Mouse (Mus musculus) lung, postnatal 0 days (tissue): ENCODE results near the gene Ttpal. TPM values are rescaled to one million over a fixed set of nuclear protein-coding genes. Genes with fewer than 3 reads are reported as not detected.
A peak's percentile ranks its signal among the peaks of the same experiment; 100 is the strongest.
"Not testable (repeated sequence)": the region's sequence is repeated elsewhere in the genome, so short reads cannot be mapped to it uniquely, and the experiment has no call there.

Experiments used
- ATAC-seq: fragments of 200-750 bp; cut with Nextera tagmentation; 2 replicates; pipeline ENCODE4 v1.8.0; 2017; ENCODE audit warnings: moderate library complexity
- DNase-seq: peaks from one replicate; pipeline ENCODE4 v3.0.0-alpha.2; 2016; ENCODE audit warnings: low spot score
- H3K27ac ChIP-seq: fragments of 300-500 bp; sonication (generic); 2 replicates; pipeline ENCODE4 v1.5.1; 2014; ENCODE audit warnings: antibody characterized with exemption, mild to moderate bottlenecking, low read length, mixed read lengths
- H3K27me3 ChIP-seq: fragments of 300-500 bp; sonication (generic); replicated peaks from 2 replicates; pipeline ENCODE4 v1.6.1; 2014; ENCODE audit warnings: low read length, mixed read lengths; ENCODE audit not compliant: insufficient read depth
- H3K36me3 ChIP-seq: fragments of 300-500 bp; sonication (generic); 2 replicates; pipeline ENCODE4 v1.6.1; 2014; ENCODE audit warnings: low read length, mixed read lengths; ENCODE audit not compliant: insufficient read depth
- H3K4me1 ChIP-seq: fragments of 300-500 bp; sonication (generic); 2 replicates; pipeline ENCODE4 v1.6.1; 2014; ENCODE audit warnings: antibody characterized with exemption, low read depth, low read length, mixed read lengths; ENCODE audit not compliant: insufficient read depth
- H3K4me2 ChIP-seq: fragments of 300-500 bp; sonication (generic); replicated peaks from 2 replicates; pipeline ENCODE4 v1.6.1; 2014; ENCODE audit warnings: low read depth, mild to moderate bottlenecking, low read length, moderate library complexity, mixed read lengths
- H3K4me3 ChIP-seq: fragments of 300-500 bp; sonication (generic); 2 replicates; pipeline ENCODE4 v1.5.1; 2014; ENCODE audit warnings: low read depth, low read length
- H3K9ac ChIP-seq: fragments of 300-500 bp; sonication (generic); replicated peaks from 2 replicates; pipeline ENCODE4 v1.6.1; 2014; ENCODE audit warnings: low read depth, mild to moderate bottlenecking
- H3K9me3 ChIP-seq: fragments of 300-500 bp; sonication (generic); 2 replicates; pipeline ENCODE4 v1.6.1; 2016; ENCODE audit warnings: low read length, mixed read lengths
- CTCF ChIP-seq: IDR thresholded peaks from 2 replicates; pipeline ENCODE4 v1.5.1; 2016; ENCODE audit warnings: antibody characterized with exemption, mild to moderate bottlenecking
- EP300 ChIP-seq: IDR thresholded peaks from 2 replicates; pipeline ENCODE4 v1.6.1; 2016; ENCODE audit warnings: antibody characterized with exemption, mild to moderate bottlenecking, control low read depth
- WGBS: fragments of 180-500 bp; shearing (Covaris S2); extraction: QIAGEN DNeasy Blood & Tissue Kit; methylation state at CpG from one replicate; pipeline ENCODE4 v1.1.7; 2014; 5-methylcytosine and 5-hydroxymethylcytosine counted together
- polyA plus RNA-seq: library from polyadenylated mRNA; unstranded; fragments of >200 nt; fragmentation: Nextera tagmentation; extraction: Ambion mirVana; gene quantifications from 2 replicates; pipeline ENCODE4 v1.2.1, GENCODE M21; 2015

Gene Ttpal
- polyA plus RNA-seq, 1 experiment from 2014 or later, result 20.0 TPM

DNA sequence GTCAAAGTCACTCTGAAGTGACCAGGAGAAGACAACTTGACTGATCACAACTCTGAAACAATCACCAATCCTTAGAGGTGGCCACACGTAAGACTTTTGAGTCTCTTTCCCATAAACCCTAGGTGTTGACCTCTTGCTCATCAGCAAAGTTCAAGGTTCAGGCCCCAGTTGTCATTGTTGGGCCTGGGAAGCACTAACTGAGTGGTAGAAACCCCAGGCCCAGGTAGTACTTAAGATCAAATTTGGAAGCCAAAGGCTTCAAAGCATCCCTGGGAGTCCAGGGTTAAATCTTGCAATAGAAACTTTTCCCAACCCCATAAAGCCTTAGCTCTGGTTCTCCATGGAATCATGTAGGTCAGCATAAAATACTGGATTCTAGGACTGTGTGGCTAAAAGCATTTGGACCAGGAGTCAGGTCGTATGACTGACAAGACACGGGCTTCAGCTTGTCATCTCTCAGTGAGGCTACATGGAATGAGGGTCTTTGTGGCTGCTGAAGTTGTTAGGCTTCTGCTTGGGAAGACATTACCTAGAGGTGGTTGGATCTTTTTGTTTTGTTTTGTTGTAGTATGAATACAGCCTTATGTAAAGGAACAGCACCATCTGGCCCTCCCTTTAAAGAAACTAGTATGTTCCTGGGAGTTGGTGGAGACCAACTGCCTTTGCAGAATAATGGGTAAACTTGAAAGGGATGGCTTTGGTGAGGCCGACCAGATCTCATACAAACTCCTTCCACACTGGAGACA is 14.0 kb downstream of the Ttpal start:
- 81% methylated on average over 4 of the region's 4 CpGs for WGBS
- Histone ChIP-seq H3K9me3 (no peaks in the 10 kb centered on the region), H3K36me3 (peaks cover 36% of the 10 kb centered on the region)

DNA sequence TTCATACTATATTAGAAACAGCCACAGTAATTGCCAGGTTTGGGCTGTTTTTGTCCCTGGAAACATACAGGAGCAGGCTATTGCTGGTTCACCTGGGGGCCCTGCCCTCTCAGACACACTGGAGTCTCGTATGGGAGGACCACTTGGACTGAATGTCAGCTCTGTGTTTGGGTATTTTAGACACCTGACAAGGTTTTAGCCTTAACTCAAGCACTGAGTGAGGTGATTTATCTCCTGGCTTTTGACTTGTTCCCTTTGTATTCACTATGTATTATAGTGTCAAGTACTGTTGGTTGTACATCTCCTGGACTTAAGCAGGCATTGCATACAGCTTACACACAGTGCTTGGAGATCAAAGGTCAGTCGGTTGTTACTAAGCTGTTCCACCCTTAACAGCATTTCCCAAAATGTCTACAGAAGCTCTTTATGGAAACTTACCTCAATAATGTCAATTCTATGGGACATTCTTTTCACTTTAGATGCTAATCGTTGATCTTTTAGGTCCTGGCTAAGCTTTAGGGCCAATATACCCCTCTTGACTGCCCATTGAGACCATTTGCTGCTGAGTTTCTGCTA is 14.6 kb downstream of the Ttpal start:
- 68% methylated on average over 3 of the region's 3 CpGs for WGBS

More for the DNA sequence above, 14.0 kb downstream of the Ttpal start:
- Histone ChIP-seq H3K4me3 (no peak overlapping the region), H3K4me1 (no peaks in the 10 kb centered on the region), H3K4me2 (no peak overlapping the region), H3K9ac (no peak overlapping the region), H3K27me3 (no peaks in the 10 kb centered on the region), H3K27ac (no peak overlapping the region)
- ATAC-seq (no peak), DNase-seq (no peak)
- no peak for TF ChIP-seq CTCF
- TF ChIP-seq EP300, result no peak

DNA sequence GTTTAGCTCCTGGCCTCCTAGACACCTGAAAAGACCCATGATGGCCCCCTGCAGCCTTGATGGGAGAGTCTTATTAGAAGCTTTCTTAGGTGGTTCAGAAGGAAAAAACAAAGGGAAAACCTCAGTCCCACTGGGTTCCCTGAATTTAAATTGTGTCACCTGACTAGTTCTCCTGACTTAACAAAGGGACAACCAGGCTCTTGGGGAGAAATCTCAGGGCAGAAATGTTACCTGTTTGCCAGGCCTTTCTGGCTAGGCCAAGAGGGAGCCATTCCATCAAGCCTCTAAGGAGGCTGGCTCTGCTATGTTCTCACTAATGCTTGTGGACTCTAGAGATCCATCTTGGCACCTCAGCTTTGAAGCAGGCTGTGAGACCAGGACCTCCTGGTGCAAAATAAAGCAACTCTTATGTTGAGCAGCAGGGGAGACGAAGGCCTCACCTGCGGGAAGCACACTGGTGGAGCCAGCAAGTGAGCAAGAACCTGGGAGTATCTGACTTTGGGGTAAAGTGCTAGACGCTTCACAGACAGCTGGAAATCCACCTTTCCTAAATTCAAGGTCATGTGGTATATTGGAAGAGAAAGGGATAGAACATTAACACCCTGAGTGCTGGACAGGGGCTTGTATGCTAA is 15.2 kb downstream of the Ttpal start:
- Histone ChIP-seq H3K4me3 (no peak overlapping the region), H3K4me2 (no peak overlapping the region), H3K4me1 (no peaks in the 10 kb centered on the region), H3K36me3 (peaks cover 28% of the 10 kb centered on the region), H3K27ac (no peak overlapping the region), H3K27me3 (no peaks in the 10 kb centered on the region), H3K9ac (no peak overlapping the region), H3K9me3 (no peaks in the 10 kb centered on the region)
- TF ChIP-seq EP300 (no peak), CTCF (no peak)
- WGBS, result 82% methylated on average over 3 of the region's 3 CpGs
- DNase-seq (no peak), ATAC-seq (no peak)

More for the DNA sequence above, 14.6 kb downstream of the Ttpal start:
- Histone ChIP-seq H3K4me3 (no peak overlapping the region), H3K9me3 (no peaks in the 10 kb centered on the region), H3K36me3 (peaks cover 34% of the 10 kb centered on the region), H3K4me2 (no peak overlapping the region), H3K9ac (no peak overlapping the region), H3K4me1 (no peaks in the 10 kb centered on the region), H3K27me3 (no peaks in the 10 kb centered on the region), H3K27ac (no peak overlapping the region)
- no peak for TF ChIP-seq EP300
- TF ChIP-seq CTCF, result no peak
- no peak for ATAC-seq
- no peak for DNase-seq

DNA sequence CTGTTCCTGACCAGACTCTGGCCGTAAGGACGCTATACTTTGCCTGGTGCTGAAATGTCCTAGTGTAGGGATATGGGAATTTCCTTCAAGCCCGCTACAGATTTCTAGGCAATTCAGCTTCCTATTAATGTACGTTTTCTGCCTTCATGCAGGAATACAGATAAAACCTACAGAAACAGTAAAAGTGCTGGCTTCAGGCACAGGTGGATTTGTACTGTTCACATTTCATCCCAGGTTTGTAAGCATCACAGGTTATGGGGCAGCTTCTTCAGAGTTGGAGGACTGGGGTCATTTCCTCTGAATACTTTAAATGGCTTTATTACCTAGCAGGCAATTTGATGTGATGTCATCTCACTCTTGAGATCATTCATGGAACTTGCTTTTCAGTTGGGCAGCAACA is 15.8 kb downstream of the Ttpal start:
- Histone ChIP-seq H3K9me3 (no peaks in the 10 kb centered on the region), H3K36me3 (peaks cover 28% of the 10 kb centered on the region), H3K27ac (no peak overlapping the region), H3K27me3 (no peaks in the 10 kb centered on the region), H3K4me3 (no peak overlapping the region), H3K9ac (no peak overlapping the region), H3K4me1 (no peaks in the 10 kb centered on the region), H3K4me2 (no peak overlapping the region)
- DNase-seq (no peak), ATAC-seq (no peak)
- WGBS, result 88% methylated on average over 4 of the region's 4 CpGs
- TF ChIP-seq CTCF (no peak), EP300 (no peak)

DNA sequence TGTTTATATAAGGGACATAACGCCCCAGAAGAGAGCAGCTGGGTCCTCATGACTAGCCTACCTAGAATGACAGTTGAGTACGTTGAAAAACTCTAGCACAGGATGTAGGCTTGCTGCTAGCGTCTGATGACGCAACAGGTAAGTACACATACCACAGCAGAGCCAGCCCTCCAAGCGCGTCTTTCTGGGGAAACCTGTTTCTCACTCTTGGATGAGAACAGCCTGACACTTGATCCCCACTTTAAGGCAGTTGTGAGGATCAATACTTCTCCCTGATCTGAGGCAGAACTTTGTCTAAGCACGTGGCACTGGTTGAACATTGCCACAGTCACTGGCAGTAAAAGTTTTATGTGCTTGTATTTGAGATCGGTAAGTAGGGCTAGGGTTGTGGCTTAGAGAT is 18.3 kb downstream of the Ttpal start:
- TF ChIP-seq EP300, result no peak
- TF ChIP-seq CTCF, result no peak
- WGBS, result 56% methylated on average over 8 of the region's 8 CpGs
- peak; percentile 81 for ATAC-seq
- H3K36me3 ChIP-seq, result peaks cover 29% of the 10 kb centered on the region; the same call in 1 of the 2 replicates
- no peaks in the 10 kb centered on the region for H3K4me1 ChIP-seq
- H3K4me2 ChIP-seq, result no peak overlapping the region
- no peaks in the 10 kb centered on the region for H3K9me3 ChIP-seq
- peak; percentile 83 for DNase-seq
- H3K4me3 ChIP-seq, result no peak overlapping the region
- H3K27me3 ChIP-seq, result no peaks in the 10 kb centered on the region
- no peak overlapping the region for H3K9ac ChIP-seq
- peak overlapping the region; percentile 51; the same call in 1 of the 2 replicates for H3K27ac ChIP-seq

DNA sequence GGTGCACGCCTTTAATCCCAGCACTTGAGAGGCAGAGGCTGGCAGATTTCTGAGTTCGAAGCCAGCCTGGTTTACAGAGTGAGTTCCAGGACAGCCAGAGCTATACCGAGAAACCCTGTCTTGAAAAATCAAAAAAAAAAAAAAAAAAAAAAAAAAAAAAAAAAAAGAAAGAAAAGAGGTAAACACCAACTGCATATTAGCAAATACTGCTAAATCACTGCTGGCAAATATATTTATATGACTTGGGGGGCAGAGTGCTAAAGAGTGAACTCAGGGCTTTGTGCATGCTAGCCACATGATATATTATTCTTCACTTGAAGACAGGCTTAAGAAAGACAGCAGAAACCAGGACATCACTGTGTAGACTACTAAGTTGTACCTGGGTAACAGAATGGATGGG is 19.3 kb downstream of the Ttpal start:
- ATAC-seq, result not testable (repeated sequence)

More for the DNA sequence above, 19.3 kb downstream of the Ttpal start:
- 87% methylated on average over 3 of the region's 3 CpGs for WGBS
- H3K9me3 ChIP-seq, H3K4me3 ChIP-seq, H3K4me2 ChIP-seq, DNase-seq, H3K27ac ChIP-seq, H3K4me1 ChIP-seq, H3K27me3 ChIP-seq, H3K9ac ChIP-seq: not testable (repeated sequence)
- H3K36me3 ChIP-seq, result peaks cover 33% of the 10 kb centered on the region; the same call in 1 of the 2 replicates
